Mouse (Mus musculus) thymus, postnatal 14 days (tissue): ENCODE results near the gene Aym1.
A peak's percentile ranks its signal among the peaks of the same experiment; 100 is the strongest.
"Not testable (repeated sequence)": the region's sequence is repeated elsewhere in the genome, so short reads cannot be mapped to it uniquely, and the experiment has no call there.

Experiments
- DNase-seq: peaks from one replicate; pipeline ENCODE4 v3.0.0; 2021

The Aym1 gene

GRCm38 (mm10) chr5:113357186-113357585 lies at the start of gene Aym1:
TSS of gene Aym1 (plus strand) at chr5:113357294.
- no peak for DNase-seq

- no peak for DNase-seq
Observed at GRCm38 (mm10) chr5:113309491-113310376, 47.4 kb upstream of the Aym1 start.

- DNase-seq, result peak; percentile 48
Observed at GRCm38 (mm10) chr5:113310377-113311003, 46.6 kb upstream of the Aym1 start, which contains the start of gene Sgsm1. TSS of gene Sgsm1 (minus strand) at chr5:113310786.

GRCm38 (mm10) chr5:113313998-113314397 lies 43.1 kb upstream of the Aym1 start:
- peak; percentile 32 for DNase-seq

- DNase-seq, result no peak
Observed at GRCm38 (mm10) chr5:113323784-113324638, 33.1 kb upstream of the Aym1 start.

- no peak for DNase-seq
Observed at GRCm38 (mm10) chr5:113329463-113329862, 27.6 kb upstream of the Aym1 start.

- no peak for DNase-seq
Observed at GRCm38 (mm10) chr5:113330202-113330601, 26.9 kb upstream of the Aym1 start.

GRCm38 (mm10) chr5:113332239-113332638 lies 24.9 kb upstream of the Aym1 start:
- DNase-seq, result peak; percentile 43

GRCm38 (mm10) chr5:113332899-113333298 lies 24.2 kb upstream of the Aym1 start:
- no peak for DNase-seq

GRCm38 (mm10) chr5:113334621-113335530 lies 22.2 kb upstream of the Aym1 start:
- DNase-seq, result no peak

GRCm38 (mm10) chr5:113335732-113336131 lies 21.4 kb upstream of the Aym1 start:
- DNase-seq, result no peak

- no peak for DNase-seq
Observed at GRCm38 (mm10) chr5:113336281-113336680, 20.8 kb upstream of the Aym1 start.

- DNase-seq, result no peak
Observed at GRCm38 (mm10) chr5:113344635-113345386, 12.3 kb upstream of the Aym1 start.

- DNase-seq, result no peak
Observed at GRCm38 (mm10) chr5:113345781-113346180, 11.3 kb upstream of the Aym1 start.

GRCm38 (mm10) chr5:113346651-113347050 lies 10.4 kb upstream of the Aym1 start:
- not testable (repeated sequence) for DNase-seq

- no peak for DNase-seq
Observed at GRCm38 (mm10) chr5:113347593-113347992, 9.5 kb upstream of the Aym1 start.

GRCm38 (mm10) chr5:113348597-113348996 lies 8.5 kb upstream of the Aym1 start:
- no peak for DNase-seq

- no peak for DNase-seq
Observed at GRCm38 (mm10) chr5:113349226-113349625, 7.9 kb upstream of the Aym1 start.

GRCm38 (mm10) chr5:113349810-113350209 lies 7.3 kb upstream of the Aym1 start:
- no peak for DNase-seq

- no peak for DNase-seq
Observed at GRCm38 (mm10) chr5:113351768-113352167, 5.3 kb upstream of the Aym1 start.

- no peak for DNase-seq
Observed at GRCm38 (mm10) chr5:113352636-113353035, 4.5 kb upstream of the Aym1 start.
